Mouse (Mus musculus): ENCODE measurements around the gene Trpc6. TPM values are rescaled to one million over a fixed set of nuclear protein-coding genes. Genes with fewer than 3 reads are reported as not detected.

Trpc6 gene
- polyA plus RNA-seq, 1 experiment from 2014 or later, result 0.77 TPM

GRCm38 (mm10) chr9:8676607-8677006 is 132.7 kb downstream of the Trpc6 start:
- Histone ChIP-seq H3K9me3 (no peaks in the 10 kb centered on the region), H3K27ac (no peak overlapping the region), H3K27me3 (no peaks in the 10 kb centered on the region), H3K4me2 (replicated peaks) (no peak overlapping the region), H3K4me3 (replicated peaks) (no peak overlapping the region), H3K36me3 (no peaks in the 10 kb centered on the region), H3K9ac (replicated peaks) (no peak overlapping the region), H3K4me1 (replicated peaks) (no peaks in the 10 kb centered on the region)
- ATAC-seq, result 0 out of 2 replicates have a peak, but pooled peaks have one; percentile 34
- WGBS, result 73% methylated on average over 1 of the region's 1 CpGs

GRCm38 (mm10) chr9:8693177-8693576 is 149.2 kb downstream of the Trpc6 start:
- ATAC-seq, result no peak
- no peak overlapping the region for H3K9ac ChIP-seq (replicated peaks)
- no peaks in the 10 kb centered on the region for H3K9me3 ChIP-seq
- no peak overlapping the region for H3K27ac ChIP-seq
- WGBS, result 92% methylated on average over 2 of the region's 2 CpGs
- H3K36me3 ChIP-seq, result no peaks in the 10 kb centered on the region
- H3K4me2 ChIP-seq (replicated peaks), result no peak overlapping the region
- H3K4me3 ChIP-seq (replicated peaks), result no peak overlapping the region
- no peaks in the 10 kb centered on the region for H3K27me3 ChIP-seq
- no peaks in the 10 kb centered on the region for H3K4me1 ChIP-seq (replicated peaks)

- Histone ChIP-seq H3K4me1 (replicated peaks) (no peaks in the 10 kb centered on the region), H3K27me3 (no peaks in the 10 kb centered on the region), H3K4me2 (replicated peaks) (no peak overlapping the region), H3K27ac (no peak overlapping the region), H3K36me3 (no peaks in the 10 kb centered on the region), H3K9me3 (no peaks in the 10 kb centered on the region), H3K9ac (replicated peaks) (no peak overlapping the region), H3K4me3 (replicated peaks) (no peak overlapping the region)
- WGBS, result 29% methylated on average over 5 of the region's 5 CpGs
- peak; percentile 80 for ATAC-seq
Observed at GRCm38 (mm10) chr9:8700669-8701068, 156.7 kb downstream of the Trpc6 start.

DNA sequence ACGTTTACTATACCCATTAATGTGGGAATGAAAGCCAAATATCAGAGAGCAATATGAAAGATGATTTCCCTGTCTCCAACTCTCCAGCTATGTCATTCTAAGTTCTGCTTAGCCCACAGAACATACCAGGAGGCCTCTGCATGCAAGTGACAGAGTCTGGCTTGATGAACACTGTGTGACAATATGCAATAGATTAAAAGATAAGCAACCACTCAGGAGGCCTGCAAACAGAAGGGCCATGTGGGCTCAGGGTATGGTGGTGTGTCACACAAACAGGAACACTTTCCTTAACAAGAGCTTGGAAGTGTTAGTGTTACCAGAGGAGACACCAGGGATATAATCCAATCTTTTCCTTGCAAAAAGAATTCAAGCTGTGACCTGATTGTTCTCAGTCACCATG is 159.6 kb downstream of the Trpc6 start:
- no peaks in the 10 kb centered on the region for H3K9me3 ChIP-seq
- no peaks in the 10 kb centered on the region for H3K36me3 ChIP-seq
- 79% methylated on average over 1 of the region's 1 CpGs for WGBS
- no peak overlapping the region for H3K4me2 ChIP-seq (replicated peaks)
- H3K9ac ChIP-seq (replicated peaks), result no peak overlapping the region
- H3K27me3 ChIP-seq, result no peaks in the 10 kb centered on the region
- H3K4me3 ChIP-seq (replicated peaks), result no peak overlapping the region
- ATAC-seq, result no peak
- H3K27ac ChIP-seq, result no peak overlapping the region
- no peaks in the 10 kb centered on the region for H3K4me1 ChIP-seq (replicated peaks)

GRCm38 (mm10) chr9:8703956-8704355 is 160.0 kb downstream of the Trpc6 start:
- WGBS, result 69% methylated on average over 5 of the region's 5 CpGs
- Histone ChIP-seq H3K27ac (no peak overlapping the region), H3K4me2 (replicated peaks) (no peak overlapping the region), H3K9me3 (no peaks in the 10 kb centered on the region), H3K36me3 (no peaks in the 10 kb centered on the region), H3K9ac (replicated peaks) (no peak overlapping the region), H3K4me3 (replicated peaks) (no peak overlapping the region), H3K27me3 (no peaks in the 10 kb centered on the region), H3K4me1 (replicated peaks) (no peaks in the 10 kb centered on the region)
- no peak for ATAC-seq

GRCm38 (mm10) chr9:8710052-8710739 is 166.3 kb downstream of the Trpc6 start:
- 76% methylated on average over 3 of the region's 3 CpGs for WGBS
- Histone ChIP-seq H3K4me2 (replicated peaks) (no peak overlapping the region), H3K4me1 (replicated peaks) (no peaks in the 10 kb centered on the region), H3K9me3 (no peaks in the 10 kb centered on the region), H3K9ac (replicated peaks) (no peak overlapping the region), H3K27ac (no peak overlapping the region), H3K4me3 (replicated peaks) (no peak overlapping the region), H3K36me3 (no peaks in the 10 kb centered on the region), H3K27me3 (no peaks in the 10 kb centered on the region)
- no peak for ATAC-seq

GRCm38 (mm10) chr9:8719017-8719416 is 175.1 kb downstream of the Trpc6 start:
- H3K36me3 ChIP-seq, result no peaks in the 10 kb centered on the region
- WGBS, result 72% methylated on average over 1 of the region's 1 CpGs
- no peak overlapping the region for H3K4me3 ChIP-seq (replicated peaks)
- ATAC-seq, result no peak
- no peaks in the 10 kb centered on the region for H3K4me1 ChIP-seq (replicated peaks)
- H3K9me3 ChIP-seq, result no peaks in the 10 kb centered on the region
- H3K9ac ChIP-seq (replicated peaks), result no peak overlapping the region
- no peak overlapping the region for H3K27ac ChIP-seq
- no peak overlapping the region for H3K4me2 ChIP-seq (replicated peaks)
- H3K27me3 ChIP-seq, result no peaks in the 10 kb centered on the region

GRCm38 (mm10) chr9:8729056-8729455 is 185.1 kb downstream of the Trpc6 start:
- H3K9ac ChIP-seq (replicated peaks), result no peak overlapping the region
- WGBS, result 94% methylated on average over 3 of the region's 3 CpGs
- ATAC-seq, result no peak
- H3K9me3 ChIP-seq, result no peaks in the 10 kb centered on the region
- H3K27ac ChIP-seq, result no peak overlapping the region
- H3K27me3 ChIP-seq, result no peaks in the 10 kb centered on the region
- no peaks in the 10 kb centered on the region for H3K36me3 ChIP-seq
- H3K4me1 ChIP-seq (replicated peaks), result no peaks in the 10 kb centered on the region
- no peak overlapping the region for H3K4me2 ChIP-seq (replicated peaks)
- H3K4me3 ChIP-seq (replicated peaks), result no peak overlapping the region
